Mouse (Mus musculus) adrenal gland, adult 2 months (tissue): ENCODE data around the gene Rps6kb2. TPM values are rescaled to one million over a fixed set of nuclear protein-coding genes. Genes with fewer than 3 reads are reported as not detected.

Experiments used
- DNase-seq: peaks from one replicate; pipeline ENCODE4 v3.0.0; 2021
- polyA plus RNA-seq: library from polyadenylated mRNA; depleted of rRNA; stranded (reverse); fragments of >200 nt; gene quantifications from 2 replicates; pipeline ENCODE4 v1.2.3, GENCODE M21; 2012
- total RNA-seq, 2 experiments: library from RNA; stranded (reverse); gene quantifications; 2 replicates each; pipeline ENCODE4 v1.2.3; 2021

Gene Rps6kb2
- total and polyA plus RNA-seq, 3 experiments = 27.6 to 60.8 (median 39.5) TPM

GRCm38 (mm10) chr19:4155223-4156072 lies 7.7 kb downstream of the Rps6kb2 start:
- DNase-seq = no peak

GRCm38 (mm10) chr19:4154437-4155222 lies 8.5 kb downstream of the Rps6kb2 start:
- DNase-seq = no peak

GRCm38 (mm10) chr19:4153232-4153654 lies 9.9 kb downstream of the Rps6kb2 start, which contains the start of gene Ptprcap:
Gene Ptprcap (plus strand): TSS chr19:4153604.
- no peak for DNase-seq

- DNase-seq = no peak
Measured at GRCm38 (mm10) chr19:4152445-4153231, 10.5 kb downstream of the Rps6kb2 start.

GRCm38 (mm10) chr19:4151898-4152297 lies 11.3 kb downstream of the Rps6kb2 start:
- DNase-seq = peak; percentile 64

- DNase-seq = no peak
Measured at GRCm38 (mm10) chr19:4151488-4151860, 11.7 kb downstream of the Rps6kb2 start.

GRCm38 (mm10) chr19:4150567-4151487 lies 12.3 kb downstream of the Rps6kb2 start:
- DNase-seq = no peak

GRCm38 (mm10) chr19:4149764-4150461 lies 13.2 kb downstream of the Rps6kb2 start:
- DNase-seq = no peak

- no peak for DNase-seq
Measured at GRCm38 (mm10) chr19:4149283-4149682, 13.9 kb downstream of the Rps6kb2 start.

GRCm38 (mm10) chr19:4148819-4149218 lies 14.3 kb downstream of the Rps6kb2 start:
- DNase-seq = no peak

- DNase-seq = peak; percentile 99
Measured at GRCm38 (mm10) chr19:4148491-4148806, 14.7 kb downstream of the Rps6kb2 start, which contains the start of gene Coro1b. Gene Coro1b (plus strand): TSS chr19:4148619.

- no peak for DNase-seq
Measured at GRCm38 (mm10) chr19:4147782-4148490, 15.2 kb downstream of the Rps6kb2 start.

GRCm38 (mm10) chr19:4147022-4147405 lies 16.1 kb downstream of the Rps6kb2 start:
- no peak for DNase-seq

- DNase-seq = no peak
Measured at GRCm38 (mm10) chr19:4146366-4147021, 16.7 kb downstream of the Rps6kb2 start.

GRCm38 (mm10) chr19:4145936-4146335 lies 17.2 kb downstream of the Rps6kb2 start:
- no peak for DNase-seq

- DNase-seq = no peak
Measured at GRCm38 (mm10) chr19:4144550-4145498, 18.3 kb downstream of the Rps6kb2 start.

- DNase-seq = no peak
Measured at GRCm38 (mm10) chr19:4143759-4144268, 19.3 kb downstream of the Rps6kb2 start, which contains the start of gene Cabp4. Gene Cabp4 (minus strand): TSS chr19:4144033.
